Mouse (Mus musculus) retina, postnatal 1 day (tissue): ENCODE data around the gene Gjb1.

Experiments used
- DNase-seq: peaks from one replicate; pipeline ENCODE4 v3.0.0-alpha.2; 2012

The Gjb1 gene

GRCm38 (mm10) chrX:101418946-101419724, 43.0 kb downstream of the Gjb1 start:
- DNase-seq, result peak; percentile 69

GRCm38 (mm10) chrX:101419725-101420699, 43.8 kb downstream of the Gjb1 start:
- peak; percentile 93 for DNase-seq

- peak; percentile 19 for DNase-seq
Measured at GRCm38 (mm10) chrX:101420700-101421095, 44.5 kb downstream of the Gjb1 start, which contains the start of gene Zmym3. TSS of gene Zmym3 (minus strand) at chrX:101420849.

GRCm38 (mm10) chrX:101423462-101423861, 47.3 kb downstream of the Gjb1 start:
- DNase-seq, result no peak

- DNase-seq, result peak; percentile 24
Measured at GRCm38 (mm10) chrX:101427774-101428173, 51.6 kb downstream of the Gjb1 start.

- DNase-seq, result no peak
Measured at GRCm38 (mm10) chrX:101428785-101429141, 52.6 kb downstream of the Gjb1 start.

GRCm38 (mm10) chrX:101429142-101429949, 53.2 kb downstream of the Gjb1 start, which contains the start of gene Nono:
TSS of gene Nono (plus strand) at chrX:101429318.
- peak; percentile 99 for DNase-seq

- DNase-seq, result no peak
Measured at GRCm38 (mm10) chrX:101429976-101430375, 53.8 kb downstream of the Gjb1 start.
